Mouse (Mus musculus) thymus, adult 2 months (tissue): Measurements from ENCODE around the gene Slco4a1. TPM values are rescaled to one million over a fixed set of nuclear protein-coding genes. Genes with fewer than 3 reads are reported as not detected.

Experiments used
- DNase-seq: peaks from one replicate; pipeline ENCODE4 v3.0.0; 2021
- H3K27ac ChIP-seq: fragments of 200-500 bp; 2 replicates; pipeline ENCODE4 v1.5.1; 2012; ENCODE audit warnings: low read length, control low read depth; ENCODE audit not compliant: control insufficient read depth, insufficient read depth
- H3K27me3 ChIP-seq: fragments of 200-500 bp; 2 replicates; pipeline ENCODE4 v1.6.1; 2012; ENCODE audit warnings: mild to moderate bottlenecking, low read length, moderate library complexity, mixed read lengths; ENCODE audit not compliant: control insufficient read depth, insufficient read depth
- H3K36me3 ChIP-seq: fragments of 200-500 bp; 2 replicates; pipeline ENCODE4 v1.6.1; 2012; ENCODE audit warnings: mild to moderate bottlenecking, low read length, moderate library complexity; ENCODE audit not compliant: control insufficient read depth, insufficient read depth
- H3K4me1 ChIP-seq: fragments of 200-500 bp; replicated peaks from 2 replicates; pipeline ENCODE4 v1.6.1; 2012; ENCODE audit warnings: low read length; ENCODE audit not compliant: control insufficient read depth, insufficient read depth
- H3K4me3 ChIP-seq: fragments of 200-500 bp; 2 replicates; pipeline ENCODE4 v1.5.1; 2012; ENCODE audit warnings: mild to moderate bottlenecking, low read length, control low read depth, moderate library complexity; ENCODE audit not compliant: control insufficient read depth, insufficient read depth
- CTCF ChIP-seq: fragments of 200-500 bp; IDR thresholded peaks from 2 replicates; pipeline ENCODE4 v1.5.1; 2012; ENCODE audit warnings: mild to moderate bottlenecking, control low read depth, low read length, moderate library complexity, borderline replicate concordance; ENCODE audit not compliant: control insufficient read depth, poor library complexity, insufficient read depth; ENCODE audit errors: extremely low read depth
- POLR2A ChIP-seq: fragments of 200-500 bp; IDR thresholded peaks from 2 replicates; pipeline ENCODE4 v1.6.1; 2012; ENCODE audit warnings: mild to moderate bottlenecking, low read length, control low read depth, moderate library complexity; ENCODE audit not compliant: control insufficient read depth, poor library complexity, insufficient read depth; ENCODE audit errors: extremely low read depth
- WGBS: fragments of 180-500 bp; shearing (Covaris S2); methylation state at CpG from one replicate; pipeline ENCODE4 v1.1.7; 2018; 5-methylcytosine and 5-hydroxymethylcytosine counted together
- polyA plus RNA-seq: library from polyadenylated mRNA; depleted of rRNA; stranded (reverse); fragments of >200 nt; gene quantifications from 2 replicates; pipeline ENCODE4 v1.2.3, GENCODE M21; 2012; rRNA removed

Slco4a1 gene
- polyA plus RNA-seq, 1 experiment, result 21.2 TPM

- H3K36me3 ChIP-seq, result no peaks in the 10 kb centered on the region
- H3K4me1 ChIP-seq, result no peaks in the 10 kb centered on the region
- TF ChIP-seq CTCF (no peak), POLR2A (no peak)
- no peak overlapping the region for H3K4me3 ChIP-seq
- no peaks in the 10 kb centered on the region for H3K27me3 ChIP-seq
- no peak for DNase-seq
- H3K27ac ChIP-seq, result no peak overlapping the region
- WGBS, result 62% methylated on average over 3 of the region's 3 CpGs
These were observed 57.0 kb downstream of the Slco4a1 start for GRCm38 (mm10) chr2:180513019-180513418.

- no peak for DNase-seq
- TF ChIP-seq POLR2A (no peak), CTCF (no peak)
- Histone ChIP-seq H3K4me1 (no peaks in the 10 kb centered on the region), H3K36me3 (no peaks in the 10 kb centered on the region), H3K27me3 (no peaks in the 10 kb centered on the region), H3K4me3 (no peak overlapping the region), H3K27ac (no peak overlapping the region)
- 90% methylated on average over 4 of the region's 4 CpGs for WGBS
These were observed 57.8 kb downstream of the Slco4a1 start for GRCm38 (mm10) chr2:180513835-180514234.

- H3K27me3 ChIP-seq, result no peaks in the 10 kb centered on the region
- H3K27ac ChIP-seq, result no peak overlapping the region
- no peaks in the 10 kb centered on the region for H3K4me1 ChIP-seq
- no peaks in the 10 kb centered on the region for H3K36me3 ChIP-seq
- no peak for DNase-seq
- no peak overlapping the region for H3K4me3 ChIP-seq
- no peak for TF ChIP-seq POLR2A
- no peak for TF ChIP-seq CTCF
- 35% methylated on average over 5 of the region's 5 CpGs for WGBS
These were observed 65.6 kb downstream of the Slco4a1 start for GRCm38 (mm10) chr2:180521437-180522221.

DNA sequence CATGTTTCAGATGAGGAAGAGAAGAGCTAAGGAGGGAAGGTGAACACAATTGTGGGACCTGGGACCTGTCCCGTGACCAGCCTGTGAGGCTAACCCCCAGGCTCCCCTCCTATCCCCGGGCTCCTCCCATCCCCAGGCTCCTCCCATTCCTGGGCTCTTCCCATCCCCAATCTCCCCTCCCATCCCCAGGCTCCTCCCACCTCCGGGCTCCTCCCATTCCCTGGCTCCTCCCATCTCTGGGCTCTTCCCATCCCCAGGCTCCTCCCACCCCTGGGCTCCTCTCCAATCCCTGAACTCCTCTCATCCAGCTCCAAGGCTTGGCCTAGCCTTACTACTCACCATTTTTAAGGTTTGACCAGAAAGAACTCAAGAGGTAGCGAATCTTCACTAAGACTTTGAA, 66.8 kb downstream of the Slco4a1 start:
- H3K4me3 ChIP-seq, result no peak overlapping the region
- no peaks in the 10 kb centered on the region for H3K36me3 ChIP-seq
- 70% methylated on average over 4 of the region's 4 CpGs for WGBS
- DNase-seq, result no peak
- no peaks in the 10 kb centered on the region for H3K27me3 ChIP-seq
- H3K4me1 ChIP-seq, result no peaks in the 10 kb centered on the region
- no peak overlapping the region for H3K27ac ChIP-seq
- TF ChIP-seq CTCF (no peak), POLR2A (no peak)

Other genes with a start within 250 kb of the Slco4a1 start
- 9.2 and 13.1 TPM in 2 replicates for gene Lama5, start 230.4 kb upstream of the Slco4a1 start, polyA plus RNA-seq
- gene Rps21, start 198.9 kb upstream of the Slco4a1 start, polyA plus RNA-seq, result 3,034 and 4,273 TPM in 2 replicates
- gene Cables2, start 182.7 kb upstream of the Slco4a1 start, polyA plus RNA-seq, result 25.7 and 27.3 TPM in 2 replicates
- gene Rbbp8nl, start 166.4 kb upstream of the Slco4a1 start, polyA plus RNA-seq, result 0.36 and 0.59 TPM in 2 replicates
- 0.22 and 0.39 TPM in 2 replicates for gene Gata5, start 121.5 kb upstream of the Slco4a1 start, polyA plus RNA-seq
- gene Ntsr1, start 43.7 kb downstream of the Slco4a1 start, polyA plus RNA-seq, result 0.19 and 0.40 TPM in 2 replicates
- 75.6 and 75.7 TPM in 2 replicates for gene Mrgbp, start 125.1 kb downstream of the Slco4a1 start, polyA plus RNA-seq
- gene Ogfr, start 133.0 kb downstream of the Slco4a1 start, polyA plus RNA-seq, result 75.7 and 86.1 TPM in 2 replicates
- 4.4 and 4.8 TPM in 2 replicates for gene Col9a3, start 141.5 kb downstream of the Slco4a1 start, polyA plus RNA-seq
- 0.09 TPM in 1 of 2 replicates, not detected in the other for gene Tcfl5, start 186.5 kb downstream of the Slco4a1 start, polyA plus RNA-seq